ENCODE assay signal across 8 mouse cellular contexts in genomic region chr1:95313393-95314228, GRCm38 (mm10). TPM values are rescaled to one million over a fixed set of nuclear protein-coding genes. Genes with fewer than 3 reads are reported as not detected.
DNase-seq lines count a peak whose midpoint lies in the region; ATAC-seq and TF ChIP-seq lines count a peak whose summit lies in the region.

TSS of gene Fam174a (plus strand) at chr1:95313623.

- peak; percentile 99 for ATAC-seq in forebrain, embryonic 16.5 days
- ATAC-seq in lung, embryonic 14.5 days (ENCODE audit: insufficient read depth) = peak; percentile 100

- no peaks in the 10 kb centered on the region for H3K9me3 ChIP-seq in ES-E14 (ENCODE audit: control insufficient read depth, insufficient read depth, low read depth, low read length)
- no peaks in the 10 kb centered on the region for H3K9me3 ChIP-seq in forebrain, embryonic 16.5 days (ENCODE audit: control insufficient read depth, low read length)
- no peaks in the 10 kb centered on the region for H3K9me3 ChIP-seq in lung, embryonic 14.5 days (ENCODE audit: low read depth, low read length)

- TF ChIP-seq POLR2A in olfactory bulb, adult 2 months (IDR thresholded peaks at IDR 0.05; ENCODE audit: insufficient read depth, low read depth, low read length) = peak; percentile 77; the same call in 1 of the 2 replicates
- 0 out of 2 replicates have a peak, but pooled peaks have one; percentile 20 for TF ChIP-seq POLR2A in thymus, adult 2 months (IDR thresholded peaks at IDR 0.05; ENCODE audit: control insufficient read depth, extremely low read depth, insufficient read depth, low read length, poor library complexity)

- peaks cover 0 to 5% of the 10 kb centered on the region in 2 experiments; a peak in 1 of 4 replicates for H3K4me1 ChIP-seq in ES-E14 (ENCODE audit: control insufficient read depth in 2 of 2, insufficient read depth in 2 of 2, low read length in 2 of 2, poor library complexity in 1 of 2)
- H3K4me1 ChIP-seq in forebrain, embryonic 16.5 days (replicated peaks; ENCODE audit: control insufficient read depth, insufficient read depth, low read length) = peaks cover 16% of the 10 kb centered on the region
- H3K4me1 ChIP-seq in lung, embryonic 14.5 days (ENCODE audit: insufficient read depth) = no peaks in the 10 kb centered on the region
- H3K4me1 ChIP-seq in olfactory bulb, adult 2 months (ENCODE audit: control insufficient read depth, insufficient read depth, low read length) = peaks cover 3% of the 10 kb centered on the region; the same call in 1 of the 2 replicates
- peaks cover 4% of the 10 kb centered on the region for H3K4me1 ChIP-seq in thymus, adult 2 months (replicated peaks; ENCODE audit: control insufficient read depth, insufficient read depth, low read length)

- H3K27me3 ChIP-seq in forebrain, embryonic 16.5 days (replicated peaks; ENCODE audit: control insufficient read depth, insufficient read depth, low read length) = no peaks in the 10 kb centered on the region
- H3K27me3 ChIP-seq in lung, embryonic 14.5 days (ENCODE audit: insufficient read depth, low read length) = no peaks in the 10 kb centered on the region
- H3K27me3 ChIP-seq in thymus, adult 2 months (ENCODE audit: control insufficient read depth, insufficient read depth, low read length) = no peaks in the 10 kb centered on the region

- peak within 1 kb of the TSS; percentile 76 for H3K9ac ChIP-seq in ES-E14 (ENCODE audit: insufficient read depth, low read depth, low read length, poor library complexity, severe bottlenecking)
- peak within 1 kb of the TSS; percentile 81 for H3K9ac ChIP-seq in forebrain, embryonic 16.5 days (replicated peaks; ENCODE audit: low read depth, low read length)
- peak within 1 kb of the TSS; percentile 85 for H3K9ac ChIP-seq in lung, embryonic 14.5 days

- H3K36me3 ChIP-seq in ES-E14 (ENCODE audit: control insufficient read depth, insufficient read depth, low read length, poor library complexity, severe bottlenecking) = no peaks in the 10 kb centered on the region
- no peaks in the 10 kb centered on the region for H3K36me3 ChIP-seq in forebrain, embryonic 16.5 days (ENCODE audit: control insufficient read depth, insufficient read depth)
- no peaks in the 10 kb centered on the region for H3K36me3 ChIP-seq in lung, embryonic 14.5 days (ENCODE audit: insufficient read depth)
- H3K36me3 ChIP-seq in thymus, adult 2 months (ENCODE audit: control insufficient read depth, insufficient read depth, low read length) = no peaks in the 10 kb centered on the region

- peak within 1 kb of the TSS; percentile 55 for H3K4me2 ChIP-seq in forebrain, embryonic 16.5 days (ENCODE audit: low read length)
- peak within 1 kb of the TSS; percentile 94 for H3K4me2 ChIP-seq in lung, embryonic 14.5 days

- H3K4me3 ChIP-seq in ES-E14 (ENCODE audit: insufficient read depth in 1 of 2, low read depth in 1 of 2, low read length in 2 of 2, poor library complexity in 1 of 2, severe bottlenecking in 1 of 2) = peak within 1 kb of the TSS; percentile 80 to 81
- peak within 1 kb of the TSS; percentile 84 for H3K4me3 ChIP-seq in forebrain, embryonic 16.5 days (replicated peaks; ENCODE audit: low read length)
- H3K4me3 ChIP-seq in layer of hippocampus, adult 2 months = peak within 1 kb of the TSS; percentile 97
- H3K4me3 ChIP-seq in lung, embryonic 14.5 days (ENCODE audit: low read depth, low read length) = peak within 1 kb of the TSS; percentile 86
- peak within 1 kb of the TSS; percentile 95 for H3K4me3 ChIP-seq in olfactory bulb, adult 2 months (ENCODE audit: insufficient read depth, low read depth, low read length)
- H3K4me3 ChIP-seq in thymus, adult 2 months (ENCODE audit: control insufficient read depth, insufficient read depth, low read length) = peak within 1 kb of the TSS; percentile 84

- under 1% methylated on average over 76 of the region's 79 CpGs for WGBS in forebrain, embryonic 16.5 days
- under 1% methylated on average over 79 of the region's 79 CpGs for WGBS in lung, embryonic 14.5 days
- WGBS in olfactory bulb, adult 2 months = under 1% methylated on average over 79 of the region's 79 CpGs
- WGBS in thymus, adult 2 months = under 1% methylated on average over 77 of the region's 79 CpGs

- DNase-seq in ES-E14 (ENCODE audit: low read depth, low spot score) = peak; percentile 74
- peak; percentile 94 to 96 for DNase-seq in cerebellum, adult 18-20 months
- DNase-seq in heart, postnatal 36 days = peak; percentile 93
- peak; percentile 94 to 95 for DNase-seq in layer of hippocampus, adult 2 months (ENCODE audit: low spot score in 2 of 2)
- peak; percentile 99 for DNase-seq in lung, embryonic 14.5 days
- DNase-seq in thymus, adult 2 months = peak; percentile 92

- intact Hi-C loops in heart, postnatal 36 days (cut with DNase I) = loop anchor here (5.0 kb wide), 3 partner anchors 134 to 449 kb away; partner anchors contain the start of gene St8sia4

- in situ Hi-C loops in ES-E14 (cut with MboI; ENCODE audit: low sequenced_read_pairs in 2 of 2, unreplicated experiment in 2 of 2) = no loop called here

- TF ChIP-seq CTCF in layer of hippocampus, adult 2 months (conservative IDR thresholded peaks at IDR 0.05) = peak; percentile 38
- no peak for TF ChIP-seq CTCF in lung, embryonic 14.5 days (IDR thresholded peaks at IDR 0.05; ENCODE audit: low read depth)
- no peak for TF ChIP-seq CTCF in olfactory bulb, adult 2 months (IDR thresholded peaks at IDR 0.05; ENCODE audit: insufficient read depth, low read depth, low read length)
- TF ChIP-seq CTCF in thymus, adult 2 months (IDR thresholded peaks at IDR 0.05; ENCODE audit: borderline replicate concordance, control insufficient read depth, extremely low read depth, insufficient read depth, low read length, poor library complexity) = peak; percentile 32; the same call in 1 of the 2 replicates

- H3K27ac ChIP-seq in ES-E14 (ENCODE audit: insufficient read depth, low read depth, low read length, poor library complexity, severe bottlenecking) = no peak within 1 kb of the TSS
- H3K27ac ChIP-seq in forebrain, embryonic 16.5 days (ENCODE audit: low read length) = peak within 1 kb of the TSS; percentile 69
- H3K27ac ChIP-seq in layer of hippocampus, adult 2 months = peak within 1 kb of the TSS; percentile 95
- peak within 1 kb of the TSS; percentile 84 for H3K27ac ChIP-seq in lung, embryonic 14.5 days (ENCODE audit: low read depth)
- peak within 1 kb of the TSS; percentile 83 for H3K27ac ChIP-seq in olfactory bulb, adult 2 months (ENCODE audit: insufficient read depth, low read depth, low read length)
- H3K27ac ChIP-seq in thymus, adult 2 months (ENCODE audit: control insufficient read depth, insufficient read depth, low read length) = no peak within 1 kb of the TSS

TF ChIP-seq in ES-E14, 5 proteins besides CTCF, POLR2A, EP300 and RAD21:
- no peak for TF ChIP-seq HCFC1 (IDR thresholded peaks at IDR 0.05; ENCODE audit: borderline replicate concordance, insufficient read depth, low read length)
- TF ChIP-seq ZC3H11A (IDR thresholded peaks at IDR 0.05; ENCODE audit: borderline replicate concordance, low read depth, low read length) = no peak
- no peak for TF ChIP-seq ZNF384 (IDR thresholded peaks at IDR 0.05; ENCODE audit: low read depth, low read length)
- TF ChIP-seq MAFK (IDR thresholded peaks at IDR 0.05; ENCODE audit: insufficient read depth, low read depth, low read length) = no peak
- no peak for TF ChIP-seq CHD2 (IDR thresholded peaks at IDR 0.05; ENCODE audit: low read depth, low read length)
TF ChIP-seq in ES-E14: peak in this region for 0.

RNA-seq across cellular contexts. Expression of gene Fam174a, which starts in this region (rescaled TPM):
- total RNA-seq in ES-E14 (2012; rRNA removed) = 4.4 and 4.7 TPM in 2 replicates
- 19.7 and 20.1 TPM in 2 replicates for polyA plus RNA-seq in forebrain, embryonic 16.5 days (2015; fragmentation: Nextera tagmentation; extraction: Ambion mirVana)
- total RNA-seq in heart, postnatal 36 days (2021) = 10 to 100 TPM; 27.2 to 27.6 TPM
- 10 to 100 TPM; 37.5 to 43.2 TPM for total RNA-seq in layer of hippocampus, adult 2 months (2021)
- polyA plus RNA-seq in lung, embryonic 14.5 days (2014; fragmentation: Nextera tagmentation; extraction: Ambion mirVana) = 29.5 and 30.6 TPM in 2 replicates
- polyA plus RNA-seq in olfactory bulb, adult 2 months (2012; ENCODE audit: insufficient read depth, insufficient read length, low replicate concordance, missing spikeins) = not detected in 2 replicates
- 15.9 and 18.4 TPM in 2 replicates for polyA plus RNA-seq in thymus, adult 2 months (2012; rRNA removed)

Comparison
In these comparisons a context has a peak if more than half of its experiments do, and no peak if none do; other contexts are left out.
1. H3K27ac ChIP-seq: peak in forebrain, embryonic 16.5 days (single experiment), layer of hippocampus, adult 2 months (single experiment), lung, embryonic 14.5 days (single experiment) and olfactory bulb, adult 2 months (single experiment); none in ES-E14 (single experiment) and thymus, adult 2 months (single experiment).
2. CTCF ChIP-seq: peak in layer of hippocampus, adult 2 months (single experiment) and thymus, adult 2 months (single experiment); none in lung, embryonic 14.5 days (single experiment) and olfactory bulb, adult 2 months (single experiment).
3. Peak in every context shown above with its lines, with median percentiles within 50 percentile points of each other: DNase-seq, H3K4me3 ChIP-seq and H3K9ac ChIP-seq.